Mouse (Mus musculus) erythroblast, embryonic 14.5 days (primary cell): Measurements from ENCODE around the gene 1700003E16Rik.

ENCODE experiments used
- GATA1 ChIP-seq: IDR thresholded peaks from 2 replicates; pipeline ENCODE4 v1.6.1; 2012; ENCODE audit warnings: low read length, inconsistent platforms, mixed read lengths
- TAL1 ChIP-seq: IDR thresholded peaks from 3 replicates; pipeline ENCODE4 v1.6.1; 2012; ENCODE audit warnings: low read length, inconsistent platforms, mixed read lengths

- TF ChIP-seq GATA1 (no peak), TAL1 (no peak)
Observed at GRCm38 (mm10) chr6:83108762-83109668, 47.2 kb upstream of the 1700003E16Rik start, which contains the start of gene Mrpl53.
